Mouse (Mus musculus): ENCODE measurements around the gene Cdc34.
A peak's percentile ranks its signal among the peaks of the same experiment; 100 is the strongest.
"Not testable (repeated sequence)": the region's sequence is repeated elsewhere in the genome, so short reads cannot be mapped to it uniquely, and the experiment has no call there.

Cdc34 gene

GRCm38 (mm10) chr10:79695231-79696128, 13.5 kb downstream of the Cdc34 start:
- DNase-seq (ENCODE audit: low spot score), result peak; percentile 70

GRCm38 (mm10) chr10:79696129-79696651, 14.2 kb downstream of the Cdc34 start:
- DNase-seq (ENCODE audit: low spot score), result no peak

GRCm38 (mm10) chr10:79697916-79698315, 15.9 kb downstream of the Cdc34 start:
- DNase-seq (ENCODE audit: low spot score), result no peak

GRCm38 (mm10) chr10:79698459-79698858, 16.5 kb downstream of the Cdc34 start:
- no peak for DNase-seq (ENCODE audit: low spot score)

- DNase-seq (ENCODE audit: low spot score), result no peak
These were observed 18.7 kb downstream of the Cdc34 start for GRCm38 (mm10) chr10:79700676-79701075.

- no peak for DNase-seq (ENCODE audit: low spot score)
These were observed 19.6 kb downstream of the Cdc34 start for GRCm38 (mm10) chr10:79701443-79702129.

- not testable (repeated sequence) for DNase-seq (ENCODE audit: low spot score)
These were observed 21.0 kb downstream of the Cdc34 start for GRCm38 (mm10) chr10:79702970-79703369.

GRCm38 (mm10) chr10:79703541-79703940, 21.5 kb downstream of the Cdc34 start:
- no peak for DNase-seq (ENCODE audit: low spot score)

GRCm38 (mm10) chr10:79704065-79704969, 22.3 kb downstream of the Cdc34 start, which contains the start of gene Bsg:
Gene Bsg (plus strand): TSS chr10:79704491.
- peak; percentile 99 for DNase-seq (ENCODE audit: low spot score)

GRCm38 (mm10) chr10:79704970-79705360, 23.0 kb downstream of the Cdc34 start:
- no peak for DNase-seq (ENCODE audit: low spot score)

- no peak for DNase-seq (ENCODE audit: low spot score)
These were observed 24.0 kb downstream of the Cdc34 start for GRCm38 (mm10) chr10:79705951-79706350.

GRCm38 (mm10) chr10:79706406-79707094, 24.6 kb downstream of the Cdc34 start:
- no peak for DNase-seq (ENCODE audit: low spot score)

GRCm38 (mm10) chr10:79707162-79707561, 25.2 kb downstream of the Cdc34 start:
- no peak for DNase-seq (ENCODE audit: low spot score)

- DNase-seq (ENCODE audit: low spot score), result no peak
These were observed 25.8 kb downstream of the Cdc34 start for GRCm38 (mm10) chr10:79707759-79708158.

- DNase-seq (ENCODE audit: low spot score), result no peak
These were observed 26.7 kb downstream of the Cdc34 start for GRCm38 (mm10) chr10:79708668-79709067.

GRCm38 (mm10) chr10:79709307-79709706, 27.3 kb downstream of the Cdc34 start:
- no peak for DNase-seq (ENCODE audit: low spot score)

- no peak for DNase-seq (ENCODE audit: low spot score)
These were observed 30.0 kb downstream of the Cdc34 start for GRCm38 (mm10) chr10:79712029-79712428.

GRCm38 (mm10) chr10:79712499-79713126, 30.6 kb downstream of the Cdc34 start:
- peak; percentile 84 for DNase-seq (ENCODE audit: low spot score)

- DNase-seq (ENCODE audit: low spot score), result no peak
These were observed 31.2 kb downstream of the Cdc34 start for GRCm38 (mm10) chr10:79713163-79713562.

- no peak for DNase-seq (ENCODE audit: low spot score)
These were observed 33.0 kb downstream of the Cdc34 start for GRCm38 (mm10) chr10:79714996-79715395.
